Mouse (Mus musculus) megakaryocyte, embryonic 14.5 days (primary cell): ENCODE results near the gene Eln. TPM values are rescaled to one million over a fixed set of nuclear protein-coding genes. Genes with fewer than 3 reads are reported as not detected.

ENCODE experiments used
- H3K27me3 ChIP-seq: replicated peaks from 2 replicates; pipeline ENCODE3; 2012; ENCODE audit warnings: inconsistent platforms
- H3K36me3 ChIP-seq: replicated peaks from 2 replicates; pipeline ENCODE3; 2012; ENCODE audit warnings: low read length, inconsistent platforms, mixed read lengths
- H3K4me1 ChIP-seq: 2 replicates; pipeline ENCODE4 v1.6.1; 2012; ENCODE audit warnings: inconsistent platforms
- H3K4me3 ChIP-seq: replicated peaks from 2 replicates; pipeline ENCODE3; 2012; ENCODE audit warnings: moderate library complexity, mild to moderate bottlenecking, inconsistent platforms
- H3K9me3 ChIP-seq: 2 replicates; pipeline ENCODE4 v1.6.1; 2012; ENCODE audit warnings: inconsistent platforms
- FLI1 ChIP-seq: IDR thresholded peaks from 2 replicates; pipeline ENCODE4 v1.6.1; 2012; ENCODE audit warnings: low read length, inconsistent platforms, mixed read lengths
- GATA1 ChIP-seq: IDR thresholded peaks from 3 replicates; pipeline ENCODE4 v1.6.1; 2012; ENCODE audit warnings: mixed read lengths, low read length, inconsistent platforms, borderline replicate concordance
- polyA plus RNA-seq: library from polyadenylated mRNA; stranded (reverse); fragments of >175 nt; gene quantifications from 2 replicates; pipeline ENCODE4 v1.2.3, GENCODE M21; 2012; ENCODE audit warnings: low replicate concordance; ENCODE audit not compliant: insufficient read depth

The Eln gene
- polyA plus RNA-seq, 1 experiment = 0.19 TPM

GRCm38 (mm10) chr5:134729124-134729523 is 18.0 kb downstream of the Eln start:
- Histone ChIP-seq H3K4me1 (peaks cover 4% of the 10 kb centered on the region), H3K27me3 (peaks cover 34% of the 10 kb centered on the region), H3K36me3 (no peaks in the 10 kb centered on the region), H3K4me3 (no peak overlapping the region), H3K9me3 (no peaks in the 10 kb centered on the region)
- TF ChIP-seq FLI1 (no peak), GATA1 (no peak)

GRCm38 (mm10) chr5:134728535-134728934 is 18.6 kb downstream of the Eln start:
- Histone ChIP-seq H3K27me3 (peaks cover 31% of the 10 kb centered on the region), H3K36me3 (no peaks in the 10 kb centered on the region), H3K4me3 (no peak overlapping the region), H3K9me3 (no peaks in the 10 kb centered on the region), H3K4me1 (no peaks in the 10 kb centered on the region)
- TF ChIP-seq FLI1 = no peak
- TF ChIP-seq GATA1 = no peak

GRCm38 (mm10) chr5:134727001-134727639 is 20.0 kb downstream of the Eln start:
- Histone ChIP-seq H3K4me1 (no peaks in the 10 kb centered on the region), H3K4me3 (no peak overlapping the region), H3K27me3 (peaks cover 31% of the 10 kb centered on the region), H3K36me3 (no peaks in the 10 kb centered on the region), H3K9me3 (no peaks in the 10 kb centered on the region)
- TF ChIP-seq FLI1 (no peak), GATA1 (no peak)

- TF ChIP-seq GATA1 (no peak), FLI1 (no peak)
- Histone ChIP-seq H3K27me3 (peaks cover 38% of the 10 kb centered on the region), H3K9me3 (no peaks in the 10 kb centered on the region), H3K4me1 (no peaks in the 10 kb centered on the region), H3K36me3 (no peaks in the 10 kb centered on the region), H3K4me3 (no peak overlapping the region)
Observed at GRCm38 (mm10) chr5:134725299-134725698, 21.8 kb downstream of the Eln start.

GRCm38 (mm10) chr5:134720058-134720457 is 27.1 kb downstream of the Eln start:
- Histone ChIP-seq H3K4me3 (no peak overlapping the region), H3K4me1 (no peaks in the 10 kb centered on the region), H3K36me3 (no peaks in the 10 kb centered on the region), H3K9me3 (no peaks in the 10 kb centered on the region), H3K27me3 (peaks cover 56% of the 10 kb centered on the region)
- TF ChIP-seq GATA1 (no peak), FLI1 (no peak)

GRCm38 (mm10) chr5:134711076-134711475 is 36.0 kb downstream of the Eln start:
- Histone ChIP-seq H3K4me3 (no peak overlapping the region), H3K9me3 (no peaks in the 10 kb centered on the region), H3K36me3 (no peaks in the 10 kb centered on the region), H3K4me1 (peaks cover 18% of the 10 kb centered on the region), H3K27me3 (peaks cover 38% of the 10 kb centered on the region)
- no peak for TF ChIP-seq GATA1
- TF ChIP-seq FLI1 = no peak

- no peaks in the 10 kb centered on the region for H3K9me3 ChIP-seq
- no peak for TF ChIP-seq FLI1
- TF ChIP-seq GATA1 = no peak
- peaks cover 36% of the 10 kb centered on the region for H3K27me3 ChIP-seq
- H3K36me3 ChIP-seq = no peaks in the 10 kb centered on the region
- H3K4me1 ChIP-seq = peaks cover 18% of the 10 kb centered on the region
- H3K4me3 ChIP-seq = peak overlapping the region; percentile 64
Observed at GRCm38 (mm10) chr5:134709275-134709674, 37.8 kb downstream of the Eln start.

GRCm38 (mm10) chr5:134704157-134704556 is 43.0 kb downstream of the Eln start:
- TF ChIP-seq GATA1 (no peak), FLI1 (no peak)
- peaks cover 6% of the 10 kb centered on the region for H3K4me1 ChIP-seq
- H3K9me3 ChIP-seq = peaks cover 9% of the 10 kb centered on the region
- no peaks in the 10 kb centered on the region for H3K36me3 ChIP-seq
- peaks cover 46% of the 10 kb centered on the region for H3K27me3 ChIP-seq
- no peak overlapping the region for H3K4me3 ChIP-seq

GRCm38 (mm10) chr5:134695539-134695938 is 51.6 kb downstream of the Eln start:
- Histone ChIP-seq H3K4me1 (peaks cover 8% of the 10 kb centered on the region; the same call in 1 of the 2 replicates), H3K36me3 (no peaks in the 10 kb centered on the region)
- no peak for TF ChIP-seq FLI1
- no peak for TF ChIP-seq GATA1

GRCm38 (mm10) chr5:134695082-134695481 is 52.0 kb downstream of the Eln start:
- H3K4me3 ChIP-seq = no peak overlapping the region
- H3K9me3 ChIP-seq = peaks cover 18% of the 10 kb centered on the region
- no peak for TF ChIP-seq GATA1
- TF ChIP-seq FLI1 = no peak

More at GRCm38 (mm10) chr5:134695539-134695938, 51.6 kb downstream of the Eln start:
- H3K9me3 ChIP-seq = peaks cover 20% of the 10 kb centered on the region
- no peak overlapping the region for H3K4me3 ChIP-seq
- H3K27me3 ChIP-seq = peaks cover 17% of the 10 kb centered on the region

More at GRCm38 (mm10) chr5:134695082-134695481, 52.0 kb downstream of the Eln start:
- Histone ChIP-seq H3K27me3 (peaks cover 16% of the 10 kb centered on the region), H3K36me3 (no peaks in the 10 kb centered on the region), H3K4me1 (peaks cover 12% of the 10 kb centered on the region)
